Mouse (Mus musculus): ENCODE measurements around the gene Noxo1.
A peak's percentile ranks its signal among the peaks of the same experiment; 100 is the strongest.

Noxo1 gene

GRCm38 (mm10) chr17:24730787-24731186, 34.8 kb downstream of the Noxo1 start:
- TF ChIP-seq POU5F1 (IDR thresholded peaks at IDR 0.05; ENCODE audit: borderline replicate concordance, low read length) = no peak
- no peak for TF ChIP-seq NANOG (IDR thresholded peaks at IDR 0.05; ENCODE audit: borderline replicate concordance, low read length)
- no peak for TF ChIP-seq CTCF (conservative IDR thresholded peaks at IDR 0.05; ENCODE audit: low read length)
- H3K9me3 ChIP-seq (ENCODE audit: low read length) = no peaks in the 10 kb centered on the region
- no peaks in the 10 kb centered on the region for H3K27me3 ChIP-seq (ENCODE audit: insufficient read depth, low read length)
- no peaks in the 10 kb centered on the region for H3K36me3 ChIP-seq (ENCODE audit: insufficient read depth, low read length)
- peaks cover 60% of the 10 kb centered on the region for H3K4me1 ChIP-seq (replicated peaks; ENCODE audit: low read depth, low read length)
- H3K4me3 ChIP-seq (replicated peaks; ENCODE audit: low read length) = no peak overlapping the region

GRCm38 (mm10) chr17:24732233-24732935, 36.4 kb downstream of the Noxo1 start:
- Histone ChIP-seq H3K36me3 (ENCODE audit: insufficient read depth, low read length) (no peaks in the 10 kb centered on the region), H3K4me1 (replicated peaks; ENCODE audit: low read depth, low read length) (peaks cover 69% of the 10 kb centered on the region), H3K4me3 (replicated peaks; ENCODE audit: low read length) (0 out of 2 replicates have a peak overlapping the region, but pooled peaks have one; percentile 10), H3K27me3 (ENCODE audit: insufficient read depth, low read length) (no peaks in the 10 kb centered on the region), H3K9me3 (ENCODE audit: low read length) (no peaks in the 10 kb centered on the region)
- TF ChIP-seq CTCF (conservative IDR thresholded peaks at IDR 0.05; ENCODE audit: low read length) (no peak), POU5F1 (IDR thresholded peaks at IDR 0.05; ENCODE audit: borderline replicate concordance, low read length) (no peak), NANOG (IDR thresholded peaks at IDR 0.05; ENCODE audit: borderline replicate concordance, low read length) (no peak)

- Histone ChIP-seq H3K4me1 (replicated peaks; ENCODE audit: low read depth, low read length) (peaks cover 68% of the 10 kb centered on the region), H3K27me3 (ENCODE audit: insufficient read depth, low read length) (no peaks in the 10 kb centered on the region), H3K36me3 (ENCODE audit: insufficient read depth, low read length) (no peaks in the 10 kb centered on the region), H3K4me3 (replicated peaks; ENCODE audit: low read length) (0 out of 2 replicates have a peak overlapping the region, but pooled peaks have one; percentile 17), H3K9me3 (ENCODE audit: low read length) (no peaks in the 10 kb centered on the region)
- no peak for TF ChIP-seq POU5F1 (IDR thresholded peaks at IDR 0.05; ENCODE audit: borderline replicate concordance, low read length)
- TF ChIP-seq CTCF (conservative IDR thresholded peaks at IDR 0.05; ENCODE audit: low read length) = no peak
- no peak for TF ChIP-seq NANOG (IDR thresholded peaks at IDR 0.05; ENCODE audit: borderline replicate concordance, low read length)
Observed at GRCm38 (mm10) chr17:24733434-24734050, 37.5 kb downstream of the Noxo1 start.

- Histone ChIP-seq H3K27me3 (ENCODE audit: insufficient read depth, low read length) (no peaks in the 10 kb centered on the region), H3K9me3 (ENCODE audit: low read length) (no peaks in the 10 kb centered on the region), H3K36me3 (ENCODE audit: insufficient read depth, low read length) (no peaks in the 10 kb centered on the region), H3K4me3 (replicated peaks; ENCODE audit: low read length) (no peak overlapping the region), H3K4me1 (replicated peaks; ENCODE audit: low read depth, low read length) (peaks cover 66% of the 10 kb centered on the region)
- TF ChIP-seq POU5F1 (IDR thresholded peaks at IDR 0.05; ENCODE audit: borderline replicate concordance, low read length) = no peak
- no peak for TF ChIP-seq NANOG (IDR thresholded peaks at IDR 0.05; ENCODE audit: borderline replicate concordance, low read length)
- TF ChIP-seq CTCF (conservative IDR thresholded peaks at IDR 0.05; ENCODE audit: low read length) = no peak; the same call in 1 of the 2 replicates
Observed at GRCm38 (mm10) chr17:24734513-24734912, 38.5 kb downstream of the Noxo1 start.

- H3K36me3 ChIP-seq (ENCODE audit: insufficient read depth, low read length) = peaks cover 6% of the 10 kb centered on the region
- no peaks in the 10 kb centered on the region for H3K9me3 ChIP-seq (ENCODE audit: low read length)
- H3K4me1 ChIP-seq (replicated peaks; ENCODE audit: low read depth, low read length) = peaks cover 74% of the 10 kb centered on the region
- no peaks in the 10 kb centered on the region for H3K27me3 ChIP-seq (ENCODE audit: insufficient read depth, low read length)
- TF ChIP-seq NANOG (IDR thresholded peaks at IDR 0.05; ENCODE audit: borderline replicate concordance, low read length) (no peak), POU5F1 (IDR thresholded peaks at IDR 0.05; ENCODE audit: borderline replicate concordance, low read length) (no peak), CTCF (conservative IDR thresholded peaks at IDR 0.05; ENCODE audit: low read length) (no peak)
- peak overlapping the region; percentile 91 for H3K4me3 ChIP-seq (replicated peaks; ENCODE audit: low read length)
Observed at GRCm38 (mm10) chr17:24735446-24735845, 39.4 kb downstream of the Noxo1 start.

- H3K27me3 ChIP-seq (ENCODE audit: insufficient read depth, low read length) = no peaks in the 10 kb centered on the region
- peak within 1 kb of the TSS; percentile 91 for H3K4me3 ChIP-seq (replicated peaks; ENCODE audit: low read length)
- peaks cover 14% of the 10 kb centered on the region for H3K36me3 ChIP-seq (ENCODE audit: insufficient read depth, low read length)
- H3K9me3 ChIP-seq (ENCODE audit: low read length) = no peaks in the 10 kb centered on the region
- peaks cover 70% of the 10 kb centered on the region for H3K4me1 ChIP-seq (replicated peaks; ENCODE audit: low read depth, low read length)
- TF ChIP-seq NANOG (IDR thresholded peaks at IDR 0.05; ENCODE audit: borderline replicate concordance, low read length) (no peak), POU5F1 (IDR thresholded peaks at IDR 0.05; ENCODE audit: borderline replicate concordance, low read length) (no peak), CTCF (conservative IDR thresholded peaks at IDR 0.05; ENCODE audit: low read length) (no peak)
Observed at GRCm38 (mm10) chr17:24736330-24737051, 40.5 kb downstream of the Noxo1 start, which contains the start of gene Msrb1. TSS of gene Msrb1 (plus strand) at chr17:24736642.

GRCm38 (mm10) chr17:24737135-24737810, 41.2 kb downstream of the Noxo1 start:
- Histone ChIP-seq H3K4me1 (replicated peaks; ENCODE audit: low read depth, low read length) (peaks cover 64% of the 10 kb centered on the region), H3K4me3 (replicated peaks; ENCODE audit: low read length) (peak overlapping the region; percentile 91), H3K9me3 (ENCODE audit: low read length) (no peaks in the 10 kb centered on the region), H3K36me3 (ENCODE audit: insufficient read depth, low read length) (peaks cover 20% of the 10 kb centered on the region), H3K27me3 (ENCODE audit: insufficient read depth, low read length) (no peaks in the 10 kb centered on the region)
- no peak for TF ChIP-seq NANOG (IDR thresholded peaks at IDR 0.05; ENCODE audit: borderline replicate concordance, low read length)

- no peak overlapping the region for H3K4me3 ChIP-seq (replicated peaks; ENCODE audit: low read length)
- H3K4me1 ChIP-seq (replicated peaks; ENCODE audit: low read depth, low read length) = peaks cover 55% of the 10 kb centered on the region
- peaks cover 26% of the 10 kb centered on the region for H3K36me3 ChIP-seq (ENCODE audit: insufficient read depth, low read length)
- TF ChIP-seq NANOG (IDR thresholded peaks at IDR 0.05; ENCODE audit: borderline replicate concordance, low read length) = no peak
- TF ChIP-seq POU5F1 (IDR thresholded peaks at IDR 0.05; ENCODE audit: borderline replicate concordance, low read length) = no peak
- TF ChIP-seq CTCF (conservative IDR thresholded peaks at IDR 0.05; ENCODE audit: low read length) = no peak
- no peaks in the 10 kb centered on the region for H3K27me3 ChIP-seq (ENCODE audit: insufficient read depth, low read length)
- no peaks in the 10 kb centered on the region for H3K9me3 ChIP-seq (ENCODE audit: low read length)
Observed at GRCm38 (mm10) chr17:24738238-24738637, 42.2 kb downstream of the Noxo1 start.
